Mouse (Mus musculus) lung, postnatal 10 days (tissue): ENCODE results near the gene Usp31.
A peak's percentile ranks its signal among the peaks of the same experiment; 100 is the strongest.

Source experiments
- DNase-seq: peaks from one replicate; pipeline ENCODE4 v3.0.0; 2021

Usp31 gene

GRCm38 (mm10) chr7:121658866-121659265, 48.2 kb downstream of the Usp31 start:
- DNase-seq = no peak

DNA sequence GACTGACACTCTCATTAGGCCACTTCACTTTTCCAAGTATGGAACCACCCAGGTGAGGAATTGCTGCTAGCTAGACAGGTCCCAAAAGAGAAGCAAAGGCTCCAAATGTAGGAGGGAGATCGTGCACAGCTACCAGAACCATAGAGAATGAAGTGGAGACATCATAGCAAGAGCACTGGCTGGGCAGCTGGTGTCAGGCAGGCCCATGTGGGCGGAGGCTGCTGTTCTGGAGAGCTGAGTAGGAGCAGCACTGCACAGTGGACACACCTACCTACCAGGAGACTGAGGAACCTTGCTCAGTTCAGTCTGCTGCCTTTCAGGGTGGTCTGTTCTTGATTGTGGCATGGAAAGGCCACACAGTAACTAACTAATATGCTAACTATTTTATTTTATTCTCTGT, 52.4 kb downstream of the Usp31 start:
- no peak for DNase-seq

- DNase-seq = no peak
Measured at GRCm38 (mm10) chr7:121652629-121653028, 54.4 kb downstream of the Usp31 start.

DNA sequence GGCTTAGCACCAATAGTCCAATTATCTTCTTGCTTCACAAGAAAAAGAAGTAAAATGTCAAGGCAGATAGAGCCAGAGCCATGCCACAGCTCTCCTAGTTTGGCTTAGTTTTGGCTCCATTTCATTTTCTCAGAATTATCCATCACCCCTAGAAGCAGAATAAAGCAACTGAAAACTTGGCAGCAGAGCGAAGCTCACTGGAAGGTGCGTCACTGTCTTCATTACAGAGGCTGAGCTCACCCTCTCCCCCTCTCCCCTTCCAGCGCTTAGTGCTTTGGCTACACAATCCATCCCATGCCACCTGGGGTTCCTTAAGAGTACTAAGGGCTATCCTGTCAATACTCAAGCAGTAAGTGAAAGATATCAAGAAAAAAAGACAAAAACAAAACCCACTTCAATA, 56.3 kb downstream of the Usp31 start:
- no peak for DNase-seq

- peak; percentile 62 for DNase-seq
Measured at GRCm38 (mm10) chr7:121640998-121641762, 65.9 kb downstream of the Usp31 start.

- DNase-seq = no peak
Measured at GRCm38 (mm10) chr7:121636732-121637131, 70.3 kb downstream of the Usp31 start.

DNA sequence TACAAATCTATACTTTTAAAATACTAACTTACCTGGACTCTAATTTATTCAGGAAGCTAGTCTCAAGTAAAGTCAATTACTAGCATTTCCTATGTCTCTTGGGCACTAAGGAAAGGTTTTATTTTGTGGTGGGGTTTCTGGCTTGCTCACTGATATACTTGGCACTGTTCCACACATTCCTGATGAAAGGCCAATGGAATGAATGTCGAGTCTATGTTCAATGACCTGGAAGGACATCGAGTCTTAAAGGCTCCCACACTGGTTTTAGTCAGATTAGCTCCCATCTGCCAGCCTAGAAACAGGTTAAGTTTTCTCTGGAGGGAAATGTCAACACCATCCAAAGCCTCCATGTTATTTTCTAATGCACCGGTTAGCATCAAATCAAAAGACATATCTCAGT, 72.8 kb downstream of the Usp31 start:
- DNase-seq = no peak

DNA sequence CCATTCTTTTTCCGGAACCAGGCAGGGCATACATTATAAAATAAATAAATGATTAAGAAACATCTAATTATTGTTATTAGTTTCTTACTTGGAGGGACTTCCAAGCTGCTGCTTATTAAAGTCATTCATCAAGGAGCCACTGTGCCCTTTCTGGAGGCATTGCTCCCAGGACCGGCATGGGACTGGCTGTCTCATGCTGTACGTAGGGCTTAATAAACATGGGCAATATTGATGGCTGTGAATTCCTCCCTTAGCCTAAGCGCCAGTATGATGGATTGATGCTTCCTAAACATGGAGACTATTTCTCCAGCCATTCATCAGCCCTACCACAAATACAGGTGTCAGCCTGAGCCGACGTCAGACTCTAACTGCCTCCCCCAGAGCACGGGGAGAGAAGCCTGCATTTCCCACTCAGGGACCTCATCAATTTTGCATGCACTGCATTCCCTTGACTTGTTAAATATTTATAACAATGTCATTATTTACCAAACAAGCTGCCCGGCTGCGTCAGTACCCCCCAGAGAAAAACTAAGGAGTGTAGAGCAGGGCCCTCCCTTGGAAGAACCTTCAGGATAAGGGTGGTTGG, 84.1 kb downstream of the Usp31 start:
- no peak for DNase-seq

DNA sequence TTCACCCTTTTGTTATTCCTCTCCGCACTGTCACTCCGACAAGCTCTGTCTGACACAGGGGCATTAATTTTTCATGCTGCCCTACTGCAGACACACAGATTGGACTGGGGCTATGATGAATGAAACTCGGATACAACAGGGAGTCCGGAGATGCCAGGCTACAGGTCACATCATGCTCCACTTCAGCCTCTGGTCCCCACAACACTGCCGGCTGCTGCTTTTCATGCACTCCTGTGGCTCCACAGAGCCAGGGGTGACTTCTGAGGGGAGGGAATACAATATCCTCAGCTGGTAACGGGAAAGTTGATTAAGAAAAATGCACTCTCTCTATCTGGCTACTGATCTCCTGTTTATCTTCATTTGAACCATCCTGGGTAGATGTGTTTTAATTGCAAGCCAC, 84.6 kb downstream of the Usp31 start:
- no peak for DNase-seq

- DNase-seq = peak; percentile 22
Measured at GRCm38 (mm10) chr7:121601697-121602096, 105.4 kb downstream of the Usp31 start.

DNA sequence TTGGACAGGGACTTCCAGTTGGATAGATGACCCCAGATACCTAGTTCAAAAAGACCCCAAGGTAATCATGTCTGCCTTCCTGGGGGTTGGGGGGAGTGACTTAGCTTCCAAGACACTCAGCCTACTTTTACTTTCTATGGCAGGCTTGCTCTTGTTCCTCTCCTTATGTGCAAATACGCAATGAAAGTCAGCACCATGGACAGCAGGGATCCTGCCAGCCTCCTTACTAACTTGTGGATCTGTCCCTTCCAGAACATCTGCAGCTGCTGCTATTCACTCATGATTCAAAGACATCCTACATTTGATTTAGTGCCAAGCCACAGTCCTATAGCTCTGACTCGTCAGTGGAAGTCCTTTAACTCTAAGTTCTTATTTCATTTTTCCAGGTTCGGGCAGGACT, 110.7 kb downstream of the Usp31 start:
- DNase-seq = peak; percentile 43

DNA sequence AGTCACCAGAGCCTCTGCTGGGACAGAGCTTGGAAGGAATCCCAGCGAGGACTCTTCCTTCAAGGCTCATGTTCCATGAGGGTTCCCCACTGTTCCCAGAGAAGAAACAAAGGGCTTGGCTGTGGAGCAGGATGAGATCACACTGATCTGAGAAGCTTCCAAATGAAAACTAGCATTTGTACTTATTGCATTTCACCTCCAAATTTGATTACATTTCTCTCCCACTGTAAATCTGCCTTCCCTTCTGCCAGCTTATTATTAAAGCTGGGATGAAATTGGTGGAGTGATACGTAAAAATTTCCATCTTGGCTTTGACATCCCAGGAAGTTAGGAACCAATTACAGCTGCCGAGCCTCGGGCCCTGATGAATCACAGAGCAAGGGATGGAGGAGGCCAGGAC, 111.6 kb downstream of the Usp31 start:
- DNase-seq = no peak

GRCm38 (mm10) chr7:121595085-121595484, 112.0 kb downstream of the Usp31 start:
- DNase-seq = no peak

GRCm38 (mm10) chr7:121594623-121595022, 112.4 kb downstream of the Usp31 start:
- no peak for DNase-seq
